Mouse (Mus musculus): ENCODE measurements around the gene Fut1.

- no peak for TF ChIP-seq CTCF (IDR thresholded peaks at IDR 0.05; ENCODE audit: borderline replicate concordance, insufficient read depth, low read depth, low read length)
- TF ChIP-seq POLR2A (IDR thresholded peaks at IDR 0.05; ENCODE audit: borderline replicate concordance, insufficient read depth, low read length): no peak
Observed at GRCm38 (mm10) chr7:45639561-45640027, 22.5 kb downstream of the Fut1 start, which contains the start of gene Mamstr.
